Mouse (Mus musculus): ENCODE results near the gene Cacna1b.

DNA sequence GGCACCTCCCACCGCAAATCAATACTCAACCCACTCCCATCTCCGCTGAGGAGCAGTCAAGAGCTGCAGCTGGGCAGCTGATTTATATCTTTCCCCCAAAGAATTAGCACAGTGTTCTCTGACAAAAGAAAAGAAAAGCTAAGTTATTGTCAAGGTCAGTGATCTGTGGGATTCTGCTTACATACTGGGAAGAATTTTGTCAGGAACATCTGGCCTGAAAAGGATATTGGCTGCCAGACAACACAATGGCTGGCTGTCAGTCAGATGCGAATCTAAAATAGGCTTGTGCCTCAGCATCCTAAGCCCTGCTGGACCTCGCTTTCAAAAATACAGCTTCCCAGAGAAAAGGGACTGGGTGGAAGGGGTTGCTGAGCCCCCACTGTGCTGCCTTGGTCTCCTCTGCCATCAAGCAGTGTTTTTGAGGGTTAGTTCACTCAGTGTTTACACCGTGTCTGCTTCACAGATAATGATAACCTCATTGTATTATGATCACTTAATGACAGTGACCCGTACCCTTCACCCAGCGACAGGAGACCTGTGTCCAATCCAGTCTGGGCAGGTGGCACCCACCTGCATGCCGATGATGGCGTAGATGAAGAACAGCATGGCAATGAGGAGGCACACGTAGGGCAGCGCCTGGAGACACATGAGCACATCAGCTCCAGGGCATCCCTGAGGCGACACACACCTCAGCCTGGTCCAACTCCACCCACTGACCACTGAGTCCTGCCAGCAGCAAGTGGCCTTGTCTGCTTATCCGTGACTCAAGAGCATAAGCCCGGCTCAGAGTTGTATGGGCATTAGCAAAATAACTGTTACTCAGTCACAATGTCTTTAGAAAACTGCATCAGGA, 124.6 kb downstream of the Cacna1b start:
- TF ChIP-seq CTCF (IDR thresholded peaks at IDR 0.05; ENCODE audit: insufficient read depth, low read length) (no peak), POLR2A (IDR thresholded peaks at IDR 0.05; ENCODE audit: borderline replicate concordance, extremely low read depth, low read depth, low read length) (no peak)
